In the genomic region with DNA sequence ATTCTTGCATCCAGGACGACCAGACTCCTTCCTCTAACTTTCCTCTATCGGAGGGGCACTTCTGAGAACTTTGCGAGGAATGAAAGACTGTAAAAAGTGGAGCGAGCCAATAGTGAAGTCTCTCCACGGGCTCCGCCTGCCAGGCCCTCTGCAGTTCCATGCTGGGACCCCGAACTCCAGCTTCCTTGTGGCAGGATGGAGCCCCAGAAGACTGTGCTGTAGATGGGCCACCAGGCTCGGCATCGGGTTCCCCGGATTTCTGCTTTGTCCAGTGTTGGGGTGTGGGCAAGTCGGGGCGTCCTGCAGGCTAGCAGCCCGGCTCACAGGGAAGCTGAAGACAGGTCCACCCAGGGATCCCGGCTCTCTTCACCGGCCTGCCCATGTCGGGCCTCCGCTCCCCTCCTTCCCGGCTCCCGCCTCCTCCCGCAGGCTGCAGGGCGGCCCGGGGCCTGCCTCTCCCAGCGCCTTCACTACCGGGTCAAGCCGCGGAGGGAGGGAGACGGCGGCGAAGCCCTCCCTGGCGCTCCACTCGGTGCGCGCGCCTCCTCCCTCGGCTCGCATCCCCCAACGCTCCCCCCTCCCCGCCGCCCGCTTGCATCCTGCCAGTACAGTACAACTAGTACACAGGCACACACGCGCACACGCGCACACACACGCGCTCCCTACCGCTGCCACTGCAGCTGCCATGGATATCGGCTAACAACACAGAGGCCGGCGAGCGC, we compare ENCODE assay signal across 8 mouse cellular contexts. TPM values are rescaled to one million over a fixed set of nuclear protein-coding genes. Genes with fewer than 3 reads are reported as not detected.
A peak's percentile ranks its signal among the peaks of the same experiment; 100 is the strongest.
DNase-seq lines count a peak whose midpoint lies in the region; ATAC-seq lines count a peak whose summit lies in the region.

No protein-coding gene starts in this region.

- intact Hi-C loops in left cerebral cortex, postnatal 10 days (cut with DNase I) = no loop called here

- 2% methylated on average over 30 of the region's 51 CpGs for WGBS in intestine, embryonic 16.5 days

- no peaks in the 10 kb centered on the region for H3K9me3 ChIP-seq in intestine, embryonic 16.5 days (ENCODE audit: control insufficient read depth, low read length)

- no peaks in the 10 kb centered on the region for H3K36me3 ChIP-seq in intestine, embryonic 16.5 days (ENCODE audit: control insufficient read depth, insufficient read depth, low read length)

- peaks cover 7% of the 10 kb centered on the region; the same call in 1 of the 2 replicates for H3K4me1 ChIP-seq in intestine, embryonic 16.5 days (ENCODE audit: control insufficient read depth, insufficient read depth, low read length)

- peak overlapping the region; percentile 89 for H3K4me2 ChIP-seq in intestine, embryonic 16.5 days (ENCODE audit: low read depth, low read length)

- peak; percentile 82 for DNase-seq in adrenal gland, postnatal 25 days
- peak; percentile 83 for DNase-seq in embryo, embryonic 9.5 days (ENCODE audit: extremely low spot score)
- peak; percentile 57 to 75 for DNase-seq in gastrocnemius, postnatal 4 days (ENCODE audit: low spot score in 2 of 2)
- DNase-seq in left cerebral cortex, postnatal 10 days (ENCODE audit: extremely low spot score in 1 of 2, low spot score in 2 of 2) = peak; percentile 67 to 89
- peak; percentile 83 for DNase-seq in right cerebral cortex, postnatal 4 days
- DNase-seq in spleen, adult 12 weeks (ENCODE audit: low spot score) = no peak

- peak; percentile 95 for ATAC-seq in intestine, embryonic 16.5 days
- peak; percentile 55 for ATAC-seq in megakaryocyte progenitor cell, adult 5-6 weeks (replicated peaks; ENCODE audit: poor library complexity)

- peak overlapping the region; percentile 69 for H3K4me3 ChIP-seq in intestine, embryonic 16.5 days (ENCODE audit: low read length)

- H3K27ac ChIP-seq in intestine, embryonic 16.5 days (ENCODE audit: low read length) = peak overlapping the region; percentile 61

- H3K27me3 ChIP-seq in intestine, embryonic 16.5 days (replicated peaks; ENCODE audit: control insufficient read depth, insufficient read depth, low read length) = peaks cover 9% of the 10 kb centered on the region; the same call in 1 of the 2 replicates

- peak overlapping the region; percentile 77 for H3K9ac ChIP-seq in intestine, embryonic 16.5 days (ENCODE audit: low read depth, low read length)

RNA-seq across cellular contexts. Expression of a gene that starts 0.5 kb away (rescaled TPM):
- 10.4 and 12.1 TPM in 2 replicates for total RNA-seq in adrenal gland, postnatal 25 days (2021)
- 1 to 10 TPM; 6.6 TPM for total RNA-seq in gastrocnemius, postnatal 4 days (2021)
- 2.5 and 3.0 TPM in 2 replicates for polyA plus RNA-seq in intestine, embryonic 16.5 days (2015; fragmentation: Nextera tagmentation; extraction: Ambion mirVana)
- 10 to 100 TPM; 89.5 to 96.4 TPM for total RNA-seq in left cerebral cortex, postnatal 10 days (2021)
- total RNA-seq in megakaryocyte progenitor cell, adult 5-6 weeks (2015) = 0.22 and 0.91 TPM in 2 replicates
- total RNA-seq in megakaryocyte progenitor cell, adult 5-6 weeks (2017) = 0.08 and 0.27 TPM in 2 replicates
